Mouse (Mus musculus) lung, postnatal 25 days (tissue): ENCODE data around the gene Yy1.

Experiments
- DNase-seq: peaks from one replicate; pipeline ENCODE4 v3.0.0; 2022; ENCODE audit warnings: low spot score

Yy1 gene

GRCm38 (mm10) chr12:108768196-108768854 lies 24.4 kb upstream of the Yy1 start:
- DNase-seq = no peak

DNA sequence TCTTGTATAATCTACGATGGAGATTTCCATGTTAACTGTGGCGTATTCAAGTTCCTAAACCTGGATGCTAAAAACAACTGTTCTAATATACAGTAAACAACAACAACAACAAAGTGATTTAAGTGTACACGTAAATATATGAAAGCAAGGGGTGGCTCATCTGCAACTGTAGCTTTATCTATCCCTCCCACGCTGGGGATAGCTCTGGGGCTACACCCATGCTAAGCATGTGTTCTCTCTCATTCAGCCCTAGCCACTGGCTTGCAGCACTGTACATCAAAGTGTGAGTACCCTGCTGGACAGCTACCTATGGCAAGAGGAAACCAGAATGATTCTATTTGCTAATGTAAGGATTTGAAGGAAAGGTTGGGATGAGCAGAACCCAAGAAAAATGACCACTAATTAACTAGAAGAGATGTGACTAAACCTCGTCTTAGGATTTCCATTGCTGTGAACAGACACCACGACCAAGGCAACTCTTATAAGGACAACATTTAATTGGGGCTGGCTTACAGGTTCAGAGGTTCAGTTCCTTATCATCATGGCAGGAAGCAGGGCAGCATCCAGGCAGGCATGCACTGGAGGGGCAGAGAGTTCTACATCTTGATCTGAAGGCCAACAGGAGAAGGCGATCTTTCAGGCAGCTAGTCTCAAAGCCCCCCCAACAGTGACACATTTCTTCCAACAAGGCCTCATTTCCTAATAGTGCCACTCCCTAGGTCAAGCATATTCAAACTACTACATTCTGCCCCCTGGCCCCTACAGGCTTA lies 12.5 kb upstream of the Yy1 start:
- DNase-seq = no peak

GRCm38 (mm10) chr12:108785161-108785560 lies 7.6 kb upstream of the Yy1 start:
- DNase-seq = no peak

DNA sequence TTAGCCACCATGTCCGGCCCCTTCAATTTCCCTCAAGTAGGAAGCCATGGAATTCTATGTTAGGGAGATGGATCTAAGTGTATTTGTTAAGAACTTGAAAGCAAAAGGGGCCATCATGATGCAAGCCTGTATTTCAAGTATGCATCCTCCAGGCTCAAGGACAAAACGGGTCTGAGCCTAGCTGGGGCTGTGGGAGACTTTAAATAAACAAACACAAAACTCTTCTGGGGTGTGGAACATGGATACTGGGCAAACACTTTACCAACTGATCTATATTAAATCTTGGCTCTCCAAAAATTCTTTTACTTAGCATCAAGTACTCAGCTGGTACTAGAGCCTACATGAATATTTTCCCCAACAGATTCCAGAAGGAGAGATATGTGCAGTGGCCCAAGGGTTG lies 5.4 kb upstream of the Yy1 start:
- DNase-seq = no peak

DNA sequence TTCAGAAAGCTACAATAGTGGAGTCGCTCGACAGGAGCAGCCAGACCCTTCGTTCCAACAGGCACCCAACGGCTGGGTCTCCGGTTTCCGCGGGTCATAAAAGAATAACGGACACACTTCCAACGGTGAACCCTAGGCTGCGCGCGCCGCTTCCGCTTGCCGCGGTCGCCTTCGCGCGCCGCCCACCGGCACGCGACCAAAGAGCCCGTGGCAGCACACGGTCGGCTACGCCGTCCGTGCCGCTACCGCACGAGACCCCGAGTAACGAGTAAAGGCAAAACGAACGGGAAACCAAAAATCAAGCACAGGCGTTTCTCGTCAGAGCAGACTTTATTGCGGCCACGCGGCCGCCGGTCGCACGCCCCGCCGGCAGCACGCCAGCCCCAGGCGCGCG lies 624 bp upstream of the Yy1 start:
- DNase-seq = peak; percentile 81

DNA sequence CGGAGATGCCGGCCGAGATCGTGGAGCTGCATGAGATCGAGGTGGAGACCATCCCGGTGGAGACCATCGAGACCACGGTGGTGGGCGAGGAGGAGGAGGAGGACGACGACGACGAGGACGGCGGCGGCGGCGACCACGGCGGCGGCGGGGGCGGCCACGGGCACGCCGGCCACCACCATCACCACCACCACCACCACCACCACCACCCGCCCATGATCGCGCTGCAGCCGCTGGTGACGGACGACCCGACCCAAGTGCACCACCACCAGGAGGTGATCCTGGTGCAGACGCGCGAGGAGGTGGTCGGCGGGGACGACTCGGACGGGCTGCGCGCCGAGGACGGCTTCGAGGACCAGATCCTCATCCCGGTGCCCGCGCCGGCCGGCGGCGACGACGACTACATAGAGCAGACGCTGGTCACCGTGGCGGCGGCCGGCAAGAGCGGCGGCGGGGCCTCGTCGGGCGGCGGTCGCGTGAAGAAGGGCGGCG lies 724 bp downstream of the Yy1 start:
- no peak for DNase-seq

- peak; percentile 80 for DNase-seq
Measured at GRCm38 (mm10) chr12:108794078-108794711, 1.4 kb downstream of the Yy1 start.

GRCm38 (mm10) chr12:108794979-108795537 lies 2.3 kb downstream of the Yy1 start:
- DNase-seq = no peak

DNA sequence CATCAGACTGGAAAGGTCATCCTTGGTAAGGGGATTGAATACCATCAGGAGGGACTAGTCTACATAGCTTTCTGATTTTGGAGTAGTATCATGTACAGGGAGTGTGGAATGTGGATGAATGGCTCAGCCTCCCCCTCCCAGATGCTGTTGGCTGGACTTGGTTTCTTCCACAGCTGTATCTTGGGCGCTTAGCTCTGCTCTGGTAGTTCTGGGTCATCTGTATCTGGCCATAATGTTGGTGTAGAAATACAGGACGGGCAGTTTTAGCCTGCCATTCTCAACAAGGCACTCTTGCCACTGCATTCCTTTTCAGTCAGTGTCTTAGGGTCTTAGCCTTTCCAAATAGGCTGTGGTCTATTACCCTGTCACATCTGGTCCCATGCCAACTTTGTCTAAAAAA lies 8.8 kb downstream of the Yy1 start:
- no peak for DNase-seq

DNA sequence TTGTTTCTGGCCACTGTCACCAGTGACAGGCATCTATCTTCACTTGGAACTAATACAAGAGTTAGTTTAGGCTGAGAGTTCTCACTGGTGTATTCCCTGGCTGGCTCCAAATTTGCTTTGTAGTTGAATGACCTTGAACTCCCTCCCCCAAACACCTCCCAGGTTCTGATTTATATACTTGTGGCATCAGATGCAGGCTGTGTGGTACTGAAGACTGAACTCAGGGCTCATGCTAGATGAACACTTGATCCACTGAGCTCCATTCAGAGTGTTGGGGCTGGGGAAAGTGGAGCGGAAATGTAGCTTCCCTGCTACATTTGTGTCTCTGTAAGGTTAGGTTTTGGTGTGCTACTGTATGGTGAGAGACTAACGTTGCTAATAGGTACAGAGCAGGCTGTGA lies 11.6 kb downstream of the Yy1 start:
- no peak for DNase-seq

- DNase-seq = no peak
Measured at GRCm38 (mm10) chr12:108808465-108808864, 15.7 kb downstream of the Yy1 start.

- no peak for DNase-seq
Measured at GRCm38 (mm10) chr12:108809771-108810170, 17.0 kb downstream of the Yy1 start.

DNA sequence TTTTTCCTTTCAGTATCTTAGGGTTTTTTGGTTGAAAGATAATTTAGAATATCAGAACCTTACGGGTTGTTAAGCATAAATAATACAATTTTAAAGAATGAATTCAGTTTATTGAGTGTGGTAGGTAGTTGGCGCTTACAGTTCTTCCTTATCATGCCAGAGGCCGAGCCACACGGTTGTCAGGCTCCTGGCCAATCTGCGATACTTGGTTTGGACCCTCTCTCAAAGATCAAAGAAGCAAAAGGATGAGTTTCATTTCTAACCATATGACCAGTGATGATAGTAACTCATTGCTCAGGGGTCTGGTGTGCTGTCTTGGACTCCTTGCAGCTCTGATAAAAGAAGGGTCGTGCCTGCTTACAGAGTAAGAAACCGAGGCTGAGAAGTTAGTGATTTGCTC lies 17.5 kb downstream of the Yy1 start:
- no peak for DNase-seq

GRCm38 (mm10) chr12:108811133-108811532 lies 18.4 kb downstream of the Yy1 start:
- peak; percentile 39 for DNase-seq

DNA sequence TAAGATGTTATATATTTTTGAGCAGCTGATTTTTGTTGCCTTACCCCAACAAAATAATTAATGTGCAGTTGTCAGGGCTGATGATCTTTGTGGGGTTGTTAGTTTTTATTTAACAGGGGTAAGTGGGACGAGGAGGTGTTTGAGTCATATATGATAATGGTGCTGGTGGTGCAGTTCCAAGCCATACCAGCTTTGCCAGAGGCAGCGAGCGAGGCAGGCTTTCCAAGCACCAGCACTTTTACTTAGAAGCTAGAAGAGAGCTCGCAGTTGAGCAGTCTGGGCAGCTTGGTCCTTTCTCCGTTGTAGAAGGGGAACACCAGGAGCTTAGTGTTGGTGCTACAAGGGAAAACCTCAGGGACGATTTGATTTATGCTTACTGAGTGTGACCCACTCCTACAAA lies 19.7 kb downstream of the Yy1 start:
- DNase-seq = no peak

DNA sequence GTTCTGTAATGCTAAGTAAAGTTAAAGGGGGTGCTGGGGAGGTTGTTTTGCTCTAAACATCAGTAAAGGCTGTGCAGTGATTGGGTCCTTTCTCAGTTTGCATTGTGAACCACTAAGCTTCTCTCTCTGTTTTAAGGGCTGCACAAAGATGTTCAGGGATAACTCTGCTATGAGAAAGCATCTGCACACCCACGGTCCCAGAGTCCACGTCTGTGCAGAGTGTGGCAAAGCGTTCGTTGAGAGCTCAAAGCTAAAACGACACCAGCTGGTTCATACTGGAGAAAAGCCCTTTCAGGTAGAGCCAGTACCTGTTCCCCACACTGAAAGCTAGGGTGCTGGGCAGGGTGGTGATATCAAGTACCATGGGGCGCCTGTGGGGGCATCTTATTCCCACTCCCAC lies 21.7 kb downstream of the Yy1 start:
- no peak for DNase-seq

DNA sequence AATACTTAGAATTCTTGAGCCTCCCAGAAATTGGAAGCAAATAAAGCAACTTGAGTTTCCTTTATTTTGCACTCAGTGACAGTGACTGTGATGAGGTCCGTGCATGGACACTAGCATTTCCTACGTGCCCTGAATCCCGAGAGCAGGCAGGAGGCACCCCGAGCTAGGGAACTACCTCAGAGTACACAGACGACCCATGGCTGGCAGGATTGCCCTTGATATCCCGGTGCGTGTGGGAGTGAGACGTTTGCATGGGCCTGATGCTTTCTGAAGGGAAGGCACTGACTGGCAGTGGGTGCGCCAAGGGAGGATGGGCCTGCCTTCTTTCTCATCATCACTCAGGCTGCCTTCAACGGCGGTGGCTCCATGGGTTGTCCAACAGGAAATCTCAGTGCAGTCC lies 23.8 kb downstream of the Yy1 start:
- DNase-seq = no peak

- DNase-seq = no peak
Measured at GRCm38 (mm10) chr12:108820461-108820860, 27.7 kb downstream of the Yy1 start.

DNA sequence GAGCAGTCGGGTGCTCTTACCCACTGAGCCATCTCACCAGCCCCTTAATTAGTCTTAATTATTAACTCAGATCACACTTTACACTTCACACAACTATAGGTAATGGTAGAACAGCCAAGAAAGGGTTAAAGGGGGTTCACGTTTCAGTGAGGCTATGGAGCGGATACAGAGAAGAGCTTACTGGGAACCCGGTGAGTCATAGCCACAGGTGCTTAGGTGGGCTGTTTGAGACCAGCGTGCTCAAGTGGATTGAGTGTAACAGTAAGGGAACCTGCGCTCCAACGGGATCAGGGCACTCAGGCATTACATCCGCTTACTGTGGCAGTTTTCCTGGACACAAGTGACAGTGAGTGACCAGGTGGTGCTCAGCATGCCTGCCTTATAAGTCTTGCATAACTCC lies 30.3 kb downstream of the Yy1 start:
- DNase-seq = no peak

GRCm38 (mm10) chr12:108824225-108824874 lies 31.6 kb downstream of the Yy1 start:
- DNase-seq = no peak

- DNase-seq = no peak
Measured at GRCm38 (mm10) chr12:108825561-108826224, 32.9 kb downstream of the Yy1 start.
